Mouse (Mus musculus) lung, postnatal 0 days (tissue): ENCODE data around the gene Frs2. TPM values are rescaled to one million over a fixed set of nuclear protein-coding genes. Genes with fewer than 3 reads are reported as not detected.

Source experiments
- ATAC-seq: fragments of 200-750 bp; cut with Nextera tagmentation; 2 replicates; pipeline ENCODE4 v1.8.0; 2017; ENCODE audit warnings: moderate library complexity
- DNase-seq: peaks from one replicate; pipeline ENCODE4 v3.0.0-alpha.2; 2016; ENCODE audit warnings: low spot score
- H3K27ac ChIP-seq: fragments of 300-500 bp; sonication (generic); 2 replicates; pipeline ENCODE4 v1.5.1; 2014; ENCODE audit warnings: antibody characterized with exemption, mild to moderate bottlenecking, low read length, mixed read lengths
- H3K27me3 ChIP-seq: fragments of 300-500 bp; sonication (generic); replicated peaks from 2 replicates; pipeline ENCODE4 v1.6.1; 2014; ENCODE audit warnings: low read length, mixed read lengths; ENCODE audit not compliant: insufficient read depth
- H3K36me3 ChIP-seq: fragments of 300-500 bp; sonication (generic); 2 replicates; pipeline ENCODE4 v1.6.1; 2014; ENCODE audit warnings: low read length, mixed read lengths; ENCODE audit not compliant: insufficient read depth
- H3K4me1 ChIP-seq: fragments of 300-500 bp; sonication (generic); 2 replicates; pipeline ENCODE4 v1.6.1; 2014; ENCODE audit warnings: antibody characterized with exemption, low read depth, low read length, mixed read lengths; ENCODE audit not compliant: insufficient read depth
- H3K4me2 ChIP-seq: fragments of 300-500 bp; sonication (generic); replicated peaks from 2 replicates; pipeline ENCODE4 v1.6.1; 2014; ENCODE audit warnings: low read depth, mild to moderate bottlenecking, low read length, moderate library complexity, mixed read lengths
- H3K4me3 ChIP-seq: fragments of 300-500 bp; sonication (generic); 2 replicates; pipeline ENCODE4 v1.5.1; 2014; ENCODE audit warnings: low read depth, low read length
- H3K9ac ChIP-seq: fragments of 300-500 bp; sonication (generic); replicated peaks from 2 replicates; pipeline ENCODE4 v1.6.1; 2014; ENCODE audit warnings: low read depth, mild to moderate bottlenecking
- H3K9me3 ChIP-seq: fragments of 300-500 bp; sonication (generic); 2 replicates; pipeline ENCODE4 v1.6.1; 2016; ENCODE audit warnings: low read length, mixed read lengths
- CTCF ChIP-seq: IDR thresholded peaks from 2 replicates; pipeline ENCODE4 v1.5.1; 2016; ENCODE audit warnings: antibody characterized with exemption, mild to moderate bottlenecking
- EP300 ChIP-seq: IDR thresholded peaks from 2 replicates; pipeline ENCODE4 v1.6.1; 2016; ENCODE audit warnings: antibody characterized with exemption, mild to moderate bottlenecking, control low read depth
- WGBS: fragments of 180-500 bp; shearing (Covaris S2); extraction: QIAGEN DNeasy Blood & Tissue Kit; methylation state at CpG from one replicate; pipeline ENCODE4 v1.1.7; 2014; 5-methylcytosine and 5-hydroxymethylcytosine counted together
- polyA plus RNA-seq: library from polyadenylated mRNA; unstranded; fragments of >200 nt; fragmentation: Nextera tagmentation; extraction: Ambion mirVana; gene quantifications from 2 replicates; pipeline ENCODE4 v1.2.1, GENCODE M21; 2015

Frs2 gene
- polyA plus RNA-seq, 1 experiment from 2014 or later: 18.8 TPM

DNA sequence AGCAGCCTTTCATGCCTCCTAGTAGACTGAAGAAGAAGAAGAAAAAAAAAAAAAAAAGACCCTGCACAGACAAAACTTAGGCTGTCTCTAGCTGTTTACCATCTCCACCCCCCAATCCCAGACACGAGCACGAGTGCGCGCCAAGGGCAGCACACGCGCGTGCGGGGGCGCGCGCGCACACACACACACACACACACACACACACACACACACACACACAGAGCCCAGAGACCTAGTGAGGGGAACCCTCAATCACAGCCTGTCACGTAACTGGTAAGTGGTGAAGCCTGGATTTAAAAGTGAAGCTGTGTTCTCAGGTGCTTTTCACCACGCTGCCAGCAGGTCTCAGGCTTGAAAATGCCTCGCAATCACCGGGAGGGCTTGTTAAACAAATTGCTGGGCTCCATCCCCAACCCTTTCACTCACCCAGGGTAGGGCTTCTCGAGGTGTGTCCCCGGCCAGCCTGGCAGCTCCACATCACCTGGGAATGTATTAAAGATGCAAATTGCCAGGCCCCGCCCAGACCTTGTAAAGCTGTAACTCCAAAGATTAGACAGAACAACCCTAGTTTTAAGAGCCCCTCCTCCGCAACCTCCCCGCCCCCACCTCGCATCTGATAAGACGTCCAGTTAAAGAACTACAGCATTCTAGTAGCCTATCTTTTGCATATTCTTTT is 1.7 kb upstream of the Frs2 start:
- 4% methylated on average over 23 of the region's 23 CpGs for WGBS
- peak; percentile 22 for ATAC-seq
- Histone ChIP-seq H3K27ac (peak overlapping the region; percentile 57), H3K27me3 (no peaks in the 10 kb centered on the region), H3K9ac (peak overlapping the region; percentile 26), H3K4me1 (peaks cover 17% of the 10 kb centered on the region), H3K4me3 (peak overlapping the region; percentile 37), H3K9me3 (no peaks in the 10 kb centered on the region), H3K4me2 (peak overlapping the region; percentile 59), H3K36me3 (no peaks in the 10 kb centered on the region)
- TF ChIP-seq CTCF (no peak; the same call in none of the 2 replicates), EP300 (peak; percentile 28; the same call in 1 of the 2 replicates)
- peak; percentile 65 for DNase-seq

DNA sequence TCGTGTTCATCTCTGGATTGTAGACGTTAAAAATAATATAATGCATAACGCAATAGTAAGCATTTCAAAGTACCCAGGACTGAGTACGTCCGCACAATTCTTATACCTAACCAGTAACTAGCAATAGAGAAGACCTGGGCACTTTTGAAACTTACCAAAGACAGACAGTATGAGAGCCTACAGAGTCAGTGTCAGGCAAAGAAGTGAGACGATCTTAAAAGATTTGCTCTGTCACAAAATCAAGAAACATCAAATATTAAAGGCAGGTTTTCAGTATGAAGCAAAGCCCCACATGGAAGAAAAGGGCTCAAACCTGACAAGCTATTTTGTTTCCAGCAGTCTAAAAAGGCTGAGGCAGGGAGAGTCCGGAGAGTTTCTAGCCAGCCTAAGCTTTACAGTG is 907 bp upstream of the Frs2 start:
- DNase-seq (no peak), ATAC-seq (no peak)
- Histone ChIP-seq H3K9me3 (no peaks in the 10 kb centered on the region), H3K27ac (peak overlapping the region; percentile 52), H3K9ac (no peak overlapping the region; the same call in 1 of the 2 replicates), H3K4me1 (peaks cover 20% of the 10 kb centered on the region), H3K36me3 (no peaks in the 10 kb centered on the region), H3K27me3 (no peaks in the 10 kb centered on the region), H3K4me2 (peak overlapping the region; percentile 59), H3K4me3 (peak overlapping the region; percentile 100)
- TF ChIP-seq CTCF (no peak), EP300 (no peak)
- WGBS: 20% methylated on average over 7 of the region's 7 CpGs

DNA sequence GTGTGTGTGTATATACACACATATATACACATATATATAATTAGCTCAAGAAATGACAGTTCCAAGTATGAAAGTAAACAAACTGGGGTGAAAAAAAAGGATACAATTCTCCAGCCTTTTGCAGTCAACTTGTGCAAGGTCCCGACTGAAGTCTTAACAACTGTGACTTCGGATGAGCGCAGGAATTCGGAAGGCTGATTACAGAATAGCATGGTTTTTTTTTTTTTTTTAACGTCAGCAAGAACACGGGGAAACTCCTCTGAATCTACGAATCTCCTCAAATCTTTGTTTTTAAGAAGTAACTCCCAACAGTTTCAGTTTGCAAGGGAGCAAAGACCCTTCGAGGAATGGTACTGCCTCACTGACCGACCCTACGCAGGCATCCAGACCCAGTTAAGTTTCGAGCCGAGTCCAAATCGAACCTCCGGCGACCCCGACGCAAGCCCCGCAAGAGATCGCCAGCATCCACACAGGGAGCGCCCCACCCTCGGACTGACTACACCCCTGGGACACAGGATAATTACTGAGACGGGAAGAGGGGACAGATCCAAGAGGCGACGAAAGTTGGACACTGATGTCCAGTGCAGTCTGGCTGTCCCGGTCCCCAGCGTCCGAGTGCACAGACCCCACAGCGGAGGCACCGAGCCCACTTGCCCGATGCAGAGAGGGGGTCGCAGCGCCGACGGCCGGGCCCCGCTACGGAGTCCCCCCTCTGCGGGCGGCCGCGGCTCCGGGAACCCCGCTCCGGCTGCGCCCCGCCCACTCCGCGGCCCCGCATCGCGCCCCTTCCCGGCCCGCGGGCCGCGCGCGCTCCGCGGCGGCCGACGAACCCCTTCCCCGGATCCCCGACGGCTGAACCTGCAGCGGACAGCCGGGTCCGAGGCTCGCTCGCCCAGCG is 622 bp downstream of the Frs2 start:
- DNase-seq: peak; percentile 71
- peak overlapping the region; percentile 59 for H3K4me2 ChIP-seq
- peak overlapping the region; percentile 96 for H3K27ac ChIP-seq
- peak; percentile 24 for ATAC-seq
- WGBS: under 1% methylated on average over 27 of the region's 72 CpGs
- TF ChIP-seq CTCF (no peak), EP300 (no peak)
- peaks cover 20% of the 10 kb centered on the region for H3K4me1 ChIP-seq
- H3K4me3 ChIP-seq: peak overlapping the region; percentile 100
- peak overlapping the region; percentile 89 for H3K9ac ChIP-seq
- no peaks in the 10 kb centered on the region for H3K9me3 ChIP-seq
- H3K27me3 ChIP-seq: no peaks in the 10 kb centered on the region
- no peaks in the 10 kb centered on the region for H3K36me3 ChIP-seq

DNA sequence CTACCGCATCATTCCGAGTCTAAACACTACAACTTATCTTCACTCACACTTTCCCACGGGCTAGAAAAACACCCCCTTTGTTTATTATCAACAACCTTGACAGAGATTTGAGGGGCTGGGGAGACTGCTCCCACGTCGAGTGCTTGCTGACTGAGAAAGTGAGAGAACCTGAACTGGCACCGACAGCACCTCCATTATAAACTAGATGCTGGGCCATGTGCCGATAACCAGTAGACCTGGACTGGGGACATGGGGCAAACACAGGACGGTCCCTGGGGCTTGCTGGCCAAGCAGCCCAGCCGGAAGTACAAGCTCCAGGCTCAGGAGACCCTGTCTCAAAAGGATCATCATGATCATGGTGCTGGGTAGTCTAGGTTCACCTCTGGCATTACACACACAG is 1.9 kb downstream of the Frs2 start:
- TF ChIP-seq EP300: no peak
- TF ChIP-seq CTCF: no peak
- Histone ChIP-seq H3K9ac (peak overlapping the region; percentile 40; the same call in 1 of the 2 replicates), H3K4me3 (peak overlapping the region; percentile 26), H3K9me3 (no peaks in the 10 kb centered on the region), H3K27me3 (no peaks in the 10 kb centered on the region), H3K27ac (peak overlapping the region; percentile 79), H3K4me1 (peaks cover 18% of the 10 kb centered on the region), H3K4me2 (peak overlapping the region; percentile 59), H3K36me3 (no peaks in the 10 kb centered on the region)
- WGBS: 17% methylated on average over 9 of the region's 9 CpGs
- DNase-seq (peak; percentile 24), ATAC-seq (no peak)

DNA sequence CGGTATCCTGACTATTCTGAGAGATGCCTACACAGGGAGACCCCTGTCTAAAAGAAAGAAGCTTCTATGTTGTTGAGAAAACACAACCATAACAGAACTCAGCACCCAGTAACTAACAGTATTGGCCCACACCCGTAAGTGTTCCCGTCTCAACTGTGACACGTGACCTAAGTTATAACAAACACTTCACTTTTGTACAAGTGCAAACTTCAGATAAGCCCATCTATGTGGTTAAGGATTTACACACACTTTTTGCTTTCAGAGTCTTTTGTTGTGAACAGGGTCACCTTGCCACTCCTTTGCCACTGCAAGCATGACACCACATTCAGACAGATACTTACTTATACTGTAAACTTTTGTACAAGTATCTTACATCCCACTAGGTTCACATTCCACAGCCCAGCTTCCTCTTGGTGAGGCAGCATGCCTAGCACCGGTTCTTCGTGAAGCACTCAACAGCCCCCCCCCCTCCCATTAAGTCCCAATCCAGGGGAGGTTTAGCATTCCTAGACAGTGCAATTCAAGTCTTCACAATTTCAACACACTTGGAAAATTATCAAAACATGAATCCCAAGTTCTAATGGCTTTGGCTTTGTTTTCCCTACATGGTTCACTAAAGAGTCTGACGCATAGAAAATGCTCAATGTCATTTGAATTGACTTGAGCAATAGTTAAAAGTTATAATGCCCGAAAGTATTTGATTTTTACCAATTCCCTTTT is 2.6 kb downstream of the Frs2 start:
- Histone ChIP-seq H3K36me3 (no peaks in the 10 kb centered on the region), H3K27ac (peak overlapping the region; percentile 79), H3K4me2 (peak overlapping the region; percentile 59), H3K4me3 (peak overlapping the region; percentile 26), H3K4me1 (peaks cover 18% of the 10 kb centered on the region), H3K9me3 (no peaks in the 10 kb centered on the region), H3K9ac (no peak overlapping the region), H3K27me3 (no peaks in the 10 kb centered on the region)
- peak; percentile 86 for TF ChIP-seq EP300
- no peak for TF ChIP-seq CTCF
- DNase-seq (peak; percentile 87), ATAC-seq (peak; percentile 66)
- WGBS: 26% methylated on average over 8 of the region's 8 CpGs

DNA sequence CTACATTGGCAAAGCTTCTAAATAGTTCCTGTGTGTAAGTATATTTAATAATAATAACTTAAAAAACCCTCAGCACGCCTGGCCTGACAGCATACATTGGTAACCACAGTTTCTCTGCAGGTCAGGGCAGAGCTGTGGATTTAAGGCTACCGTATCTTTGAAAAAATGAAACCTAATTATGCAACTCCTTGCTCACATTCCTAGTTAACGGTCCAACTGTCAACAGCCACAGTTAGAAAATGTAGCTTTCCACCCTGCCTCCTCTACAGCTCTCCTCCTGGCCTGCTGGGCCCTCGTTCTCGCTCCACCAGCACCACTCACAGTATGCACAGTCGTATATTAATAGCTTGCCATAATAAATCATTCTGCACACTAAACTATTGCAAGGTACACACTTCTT is 3.7 kb downstream of the Frs2 start:
- H3K9ac ChIP-seq: no peak overlapping the region
- TF ChIP-seq EP300 (no peak), CTCF (no peak)
- WGBS: 30% methylated on average over 6 of the region's 6 CpGs
- H3K4me1 ChIP-seq: peaks cover 18% of the 10 kb centered on the region
- peak overlapping the region; percentile 79 for H3K27ac ChIP-seq
- H3K9me3 ChIP-seq: no peaks in the 10 kb centered on the region
- no peak for ATAC-seq
- H3K36me3 ChIP-seq: no peaks in the 10 kb centered on the region
- no peak overlapping the region for H3K4me3 ChIP-seq
- no peaks in the 10 kb centered on the region for H3K27me3 ChIP-seq
- peak; percentile 35 for DNase-seq
- no peak overlapping the region for H3K4me2 ChIP-seq
